Mouse (Mus musculus): ENCODE measurements around the gene Defa30. TPM values are rescaled to one million over a fixed set of nuclear protein-coding genes. Genes with fewer than 3 reads are reported as not detected.
"Not testable (repeated sequence)": the region's sequence is repeated elsewhere in the genome, so short reads cannot be mapped to it uniquely, and the experiment has no call there.

Defa30 gene
- not detected in 2 replicates for polyA plus RNA-seq (2012; ENCODE audit: insufficient read depth, insufficient read length, low replicate concordance, missing spikeins)

DNA sequence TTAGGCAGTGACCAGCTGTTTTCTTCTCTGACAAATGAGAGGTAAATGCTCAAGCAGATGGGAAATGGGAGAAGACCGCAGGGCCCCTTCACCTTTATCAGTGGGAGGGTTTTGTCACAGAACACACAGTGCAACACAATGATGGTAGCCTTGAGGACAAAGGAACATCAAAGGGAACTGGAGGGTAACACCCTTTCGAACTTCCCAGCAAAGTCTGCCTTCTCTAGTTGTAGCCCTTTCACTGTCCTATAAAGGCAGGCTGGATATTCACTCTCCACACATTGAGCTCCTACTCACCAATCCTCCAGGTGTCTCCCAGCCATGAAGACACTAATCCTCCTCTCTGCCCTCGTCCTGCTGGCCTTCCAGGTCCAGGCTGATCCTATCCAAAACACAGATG is at the start of gene Defa30:
Defa30 (plus strand) TSS at position 301 of the 400 bp plus-strand sequence.
- H3K27ac ChIP-seq (ENCODE audit: insufficient read depth, low read depth, low read length); H3K4me1 ChIP-seq (ENCODE audit: control insufficient read depth, insufficient read depth, low read length); H3K4me3 ChIP-seq (ENCODE audit: insufficient read depth, low read depth, low read length): not testable (repeated sequence)
- WGBS, result 57% methylated on average over 3 of the region's 3 CpGs

DNA sequence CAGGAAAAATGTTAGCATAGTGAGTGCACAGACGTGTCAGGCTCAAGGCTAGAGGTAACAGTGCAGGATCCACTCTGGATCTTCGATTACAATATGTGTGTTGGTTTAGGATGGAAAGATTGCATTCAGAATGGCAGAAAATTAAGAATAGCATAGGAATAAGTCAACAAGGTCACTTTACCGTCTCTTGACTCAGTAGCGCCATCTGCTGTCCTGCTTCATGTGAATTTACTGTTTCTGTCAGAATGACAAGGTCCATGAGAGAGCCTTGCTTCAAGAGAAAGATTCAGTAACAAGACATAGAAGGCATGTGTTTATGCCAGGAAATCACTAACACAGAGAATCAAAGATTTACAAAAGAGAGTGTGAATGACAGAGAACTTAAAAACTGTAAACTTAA is 41.3 kb upstream of the Defa30 start:
- Histone ChIP-seq H3K27ac (ENCODE audit: insufficient read depth, low read depth, low read length) (no peak overlapping the region), H3K4me1 (ENCODE audit: control insufficient read depth, insufficient read depth, low read length) (no peaks in the 10 kb centered on the region), H3K4me3 (ENCODE audit: insufficient read depth, low read depth, low read length) (no peak overlapping the region)
- 41% methylated on average over 4 of the region's 4 CpGs for WGBS
- TF ChIP-seq POLR2A (IDR thresholded peaks at IDR 0.05; ENCODE audit: insufficient read depth, low read depth, low read length) (no peak), CTCF (IDR thresholded peaks at IDR 0.05; ENCODE audit: insufficient read depth, low read depth, low read length) (no peak)

DNA sequence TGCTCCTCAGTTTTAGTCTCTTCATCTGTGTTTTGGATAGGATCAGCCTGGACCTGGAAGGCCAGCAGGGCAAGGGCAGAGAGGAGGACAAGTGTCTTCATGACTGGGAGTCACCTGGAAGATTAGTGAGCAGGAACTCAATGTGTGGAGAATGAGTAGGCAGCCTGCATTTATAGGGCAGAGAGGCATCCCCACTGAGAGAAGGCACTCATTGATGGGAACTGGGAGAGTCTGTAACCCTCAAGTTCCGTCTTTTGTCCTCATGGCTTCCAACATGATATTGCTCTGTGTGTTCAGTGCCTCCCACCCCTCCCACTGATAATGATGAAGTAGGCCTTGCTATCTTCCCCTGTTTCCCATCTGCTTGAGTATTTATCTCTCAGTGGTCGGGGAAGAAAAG is 38.5 kb upstream of the Defa30 start, which contains the start of gene Gm14851:
Gm14851 (minus strand) TSS at position 101 of the 400 bp plus-strand sequence.
- WGBS, result 78% methylated on average over 1 of the region's 2 CpGs
- H3K4me1 ChIP-seq (ENCODE audit: control insufficient read depth, insufficient read depth, low read length); H3K27ac ChIP-seq (ENCODE audit: insufficient read depth, low read depth, low read length); H3K4me3 ChIP-seq (ENCODE audit: insufficient read depth, low read depth, low read length): not testable (repeated sequence)

DNA sequence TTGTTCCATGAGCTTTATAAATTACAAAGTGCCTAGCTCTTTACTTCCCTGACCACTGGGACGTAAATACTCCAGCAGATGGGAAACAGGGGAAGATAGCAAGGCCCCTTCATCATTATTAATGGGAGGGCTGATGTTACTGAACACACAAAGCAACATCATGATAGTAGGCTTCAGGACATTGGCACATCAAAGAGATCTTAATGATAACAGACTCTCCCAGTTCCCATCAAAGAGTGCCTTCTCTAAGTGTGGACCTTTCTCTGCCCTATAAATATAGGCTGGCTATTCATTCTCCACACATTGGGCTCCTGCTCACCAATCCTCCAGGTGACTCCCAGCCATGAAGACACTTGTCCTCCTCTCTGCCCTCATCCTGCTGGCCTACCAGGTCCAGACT is 27.5 kb downstream of the Defa30 start, which contains the start of gene Defa22:
Defa22 (plus strand) TSS at position 301 of the 400 bp plus-strand sequence.
- H3K4me3 ChIP-seq (ENCODE audit: insufficient read depth, low read depth, low read length); H3K4me1 ChIP-seq (ENCODE audit: control insufficient read depth, insufficient read depth, low read length); H3K27ac ChIP-seq (ENCODE audit: insufficient read depth, low read depth, low read length): not testable (repeated sequence)
- no CpG with 5 or more reads among the region's 1 CpGs for WGBS

Other genes with a start within 250 kb of the Defa30 start
- gene Defb33, start 242.0 kb upstream of the Defa30 start, polyA plus RNA-seq (2012; ENCODE audit: insufficient read depth, insufficient read length, low replicate concordance, missing spikeins), result not detected in 2 replicates
- not detected in 2 replicates for gene Gm15056, start 232.0 kb upstream of the Defa30 start, polyA plus RNA-seq (2012; ENCODE audit: insufficient read depth, insufficient read length, low replicate concordance, missing spikeins)
- gene Gm6040, start 212.6 kb upstream of the Defa30 start, polyA plus RNA-seq (2012; ENCODE audit: insufficient read depth, insufficient read length, low replicate concordance, missing spikeins), result not detected in 2 replicates
- gene AY761185, start 189.9 kb upstream of the Defa30 start, polyA plus RNA-seq (2012; ENCODE audit: insufficient read depth, insufficient read length, low replicate concordance, missing spikeins), result not detected in 2 replicates
- not detected in 2 replicates for gene Defa21, start 109.1 kb upstream of the Defa30 start, polyA plus RNA-seq (2012; ENCODE audit: insufficient read depth, insufficient read length, low replicate concordance, missing spikeins)
- gene Defa23, start 79.6 kb upstream of the Defa30 start, polyA plus RNA-seq (2012; ENCODE audit: insufficient read depth, insufficient read length, low replicate concordance, missing spikeins), result not detected in 2 replicates
- gene Defa35, start 69.6 kb upstream of the Defa30 start, polyA plus RNA-seq (2012; ENCODE audit: insufficient read depth, insufficient read length, low replicate concordance, missing spikeins), result not detected in 2 replicates
- gene Defa25, start 50.2 kb upstream of the Defa30 start, polyA plus RNA-seq (2012; ENCODE audit: insufficient read depth, insufficient read length, low replicate concordance, missing spikeins), result not detected in 2 replicates
- not detected in 2 replicates for gene Gm14851, start 38.6 kb upstream of the Defa30 start, polyA plus RNA-seq (2012; ENCODE audit: insufficient read depth, insufficient read length, low replicate concordance, missing spikeins)
- not detected in 2 replicates for gene Defa22, start 27.6 kb downstream of the Defa30 start, polyA plus RNA-seq (2012; ENCODE audit: insufficient read depth, insufficient read length, low replicate concordance, missing spikeins)
- gene Defa31, start 57.0 kb downstream of the Defa30 start, polyA plus RNA-seq (2012; ENCODE audit: insufficient read depth, insufficient read length, low replicate concordance, missing spikeins), result not detected in 2 replicates
- gene Gm15293, start 66.9 kb downstream of the Defa30 start, polyA plus RNA-seq (2012; ENCODE audit: insufficient read depth, insufficient read length, low replicate concordance, missing spikeins), result not detected in 2 replicates
- gene Gm15292, start 115.1 kb downstream of the Defa30 start, polyA plus RNA-seq (2012; ENCODE audit: insufficient read depth, insufficient read length, low replicate concordance, missing spikeins), result not detected in 2 replicates
- gene Defa27, start 180.9 kb downstream of the Defa30 start, polyA plus RNA-seq (2012; ENCODE audit: insufficient read depth, insufficient read length, low replicate concordance, missing spikeins), result not detected in 2 replicates
- not detected in 2 replicates for gene Defa29, start 192.4 kb downstream of the Defa30 start, polyA plus RNA-seq (2012; ENCODE audit: insufficient read depth, insufficient read length, low replicate concordance, missing spikeins)
- not detected in 2 replicates for gene Defa2, start 243.9 kb downstream of the Defa30 start, polyA plus RNA-seq (2012; ENCODE audit: insufficient read depth, insufficient read length, low replicate concordance, missing spikeins)